Mouse (Mus musculus) heart, embryonic 14.5 days (tissue): ENCODE measurements around the gene Dctn3. TPM values are rescaled to one million over a fixed set of nuclear protein-coding genes. Genes with fewer than 3 reads are reported as not detected.

ENCODE experiments used
- ATAC-seq: fragments of 200-750 bp; cut with Nextera tagmentation; 2 replicates; pipeline ENCODE4 v1.8.0; 2017; ENCODE audit warnings: low read depth, moderate TSS enrichment; ENCODE audit not compliant: insufficient number of reproducible peaks, insufficient read depth, low FRiP score
- H3K27ac ChIP-seq, 2 experiments: fragments of 200-500 bp in 1 of 2; fragments of 300-500 bp in 1 of 2; sonication (generic) in 1 of 2; replicated peaks in 1 of 2; 2 replicates each; pipeline ENCODE4 v1.5.1; 2012 to 2014; ENCODE audit warnings: low read depth in 2 of 2, low read length in 2 of 2, control low read depth in 1 of 2, mild to moderate bottlenecking in 1 of 2, mixed read lengths in 1 of 2; ENCODE audit not compliant: control insufficient read depth in 1 of 2, insufficient read depth in 1 of 2
- H3K27me3 ChIP-seq: fragments of 300-500 bp; sonication (generic); 2 replicates; pipeline ENCODE4 v1.6.1; 2014; ENCODE audit warnings: mild to moderate bottlenecking, low read length, control low read depth; ENCODE audit not compliant: control insufficient read depth, insufficient read depth
- H3K36me3 ChIP-seq: fragments of 300-500 bp; sonication (generic); 2 replicates; pipeline ENCODE4 v1.6.1; 2014; ENCODE audit warnings: mild to moderate bottlenecking, control low read depth, low read length, mixed read lengths; ENCODE audit not compliant: control insufficient read depth, insufficient read depth
- H3K4me1 ChIP-seq, 2 experiments: fragments of 200-500 bp in 1 of 2; fragments of 300-500 bp in 1 of 2; sonication (generic) in 1 of 2; 2 replicates each; pipeline ENCODE4 v1.6.1; 2012 to 2014; ENCODE audit warnings: low read length in 2 of 2, control low read depth in 1 of 2, mixed read lengths in 1 of 2; ENCODE audit not compliant: control insufficient read depth in 2 of 2, insufficient read depth in 2 of 2
- H3K4me2 ChIP-seq: fragments of 300-500 bp; sonication (generic); 2 replicates; pipeline ENCODE4 v1.6.1; 2014; ENCODE audit warnings: mild to moderate bottlenecking, low read length
- H3K4me3 ChIP-seq, 2 experiments: fragments of 200-500 bp in 1 of 2; fragments of 300-500 bp in 1 of 2; sonication (generic) in 1 of 2; 2 replicates each; pipeline ENCODE4 v1.5.1; 2012 to 2014; ENCODE audit warnings: low read length in 2 of 2, mild to moderate bottlenecking in 2 of 2, control low read depth in 1 of 2, low read depth in 1 of 2, moderate library complexity in 1 of 2; ENCODE audit not compliant: control insufficient read depth in 1 of 2, insufficient read depth in 1 of 2
- H3K9ac ChIP-seq: fragments of 300-500 bp; sonication (generic); 2 replicates; pipeline ENCODE4 v1.6.1; 2014; ENCODE audit warnings: mild to moderate bottlenecking, low read length
- H3K9me3 ChIP-seq: fragments of 300-500 bp; sonication (generic); 2 replicates; pipeline ENCODE4 v1.6.1; 2016; ENCODE audit warnings: low read length, control low read depth; ENCODE audit not compliant: control insufficient read depth
- WGBS: fragments of 180-500 bp; shearing (Covaris S2); extraction: QIAGEN DNeasy Blood & Tissue Kit; methylation state at CpG from one replicate; pipeline ENCODE4 v1.1.7; 2014; 5-methylcytosine and 5-hydroxymethylcytosine counted together
- polyA plus RNA-seq: library from polyadenylated mRNA; unstranded; fragments of >200 nt; fragmentation: Nextera tagmentation; extraction: Ambion mirVana; gene quantifications from 2 replicates; pipeline ENCODE4 v1.2.1, GENCODE M21; 2014

Dctn3 gene
- polyA plus RNA-seq, 1 experiment from 2014 or later = 134 TPM

DNA sequence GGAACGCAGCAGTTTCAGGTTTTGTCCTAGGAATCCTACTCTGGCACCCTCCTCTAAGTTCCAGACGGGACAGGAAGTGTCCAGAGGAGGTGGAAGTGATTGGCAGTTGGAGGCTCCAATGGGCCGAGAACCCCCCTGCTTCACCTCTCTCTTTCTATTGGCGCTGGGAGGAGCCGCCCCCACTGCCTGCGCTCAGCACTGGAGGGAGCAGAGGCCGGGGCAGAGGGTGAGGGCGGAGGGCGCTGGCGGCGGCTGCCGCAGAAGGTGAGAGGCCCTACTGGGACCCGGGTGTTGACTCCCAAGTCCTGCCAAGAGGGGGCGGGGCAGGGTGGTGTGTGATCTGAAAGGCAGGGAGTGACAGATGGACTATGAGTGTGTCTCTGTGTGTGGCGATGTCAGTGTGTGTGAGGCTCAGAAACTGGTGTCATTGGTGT lies 37.3 kb upstream of the Dctn3 start:
- no peaks in the 10 kb centered on the region for H3K27me3 ChIP-seq
- peaks cover 28% of the 10 kb centered on the region for H3K36me3 ChIP-seq
- H3K4me3 ChIP-seq = peak overlapping the region; percentile 49 to 62
- H3K4me1 ChIP-seq = peaks cover 30 to 46% of the 10 kb centered on the region in 2 experiments
- peak overlapping the region; percentile 72 for H3K9ac ChIP-seq
- peak overlapping the region; percentile 96 to 98 for H3K27ac ChIP-seq
- H3K9me3 ChIP-seq = no peaks in the 10 kb centered on the region
- WGBS = 2% methylated on average over 14 of the region's 15 CpGs
- ATAC-seq = peak; percentile 92
- peak overlapping the region; percentile 79 for H3K4me2 ChIP-seq

DNA sequence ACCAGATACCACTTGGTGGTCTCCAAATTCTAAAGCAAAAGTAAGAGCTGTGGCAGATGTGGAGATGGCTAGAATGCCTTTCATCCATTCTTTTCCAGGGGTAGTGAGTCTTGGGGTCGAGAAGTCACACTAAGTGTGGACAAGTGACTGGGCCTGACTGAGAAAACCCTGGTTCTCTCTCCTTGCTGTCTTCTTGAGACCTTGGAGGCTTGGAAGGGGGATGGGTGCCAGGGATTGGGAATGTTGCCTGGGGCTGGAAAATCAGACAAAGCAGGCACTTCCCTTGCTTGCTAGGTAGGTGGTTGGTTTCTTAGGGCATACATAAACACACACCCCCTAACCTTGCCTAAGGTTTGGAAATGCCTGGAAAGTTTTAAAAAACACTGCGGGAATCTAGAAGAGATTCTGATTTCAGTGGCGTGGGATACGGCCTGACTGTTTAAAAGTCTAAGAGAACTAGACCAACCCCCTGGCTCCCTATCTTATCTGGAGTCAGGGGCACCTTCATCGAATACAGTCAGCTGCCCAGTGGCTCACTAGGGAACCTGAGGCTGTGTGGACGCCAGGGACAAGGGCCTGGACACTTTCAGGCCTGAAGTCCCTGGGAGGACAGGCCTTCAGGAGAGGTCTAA lies 36.8 kb upstream of the Dctn3 start:
- Histone ChIP-seq H3K27me3 (no peaks in the 10 kb centered on the region), H3K4me1 (peaks cover 33 to 48% of the 10 kb centered on the region in 2 experiments), H3K4me3 (peak overlapping the region; percentile 49 to 62), H3K9ac (peak overlapping the region; percentile 72), H3K27ac (peak overlapping the region; percentile 96 to 98), H3K36me3 (peaks cover 28% of the 10 kb centered on the region), H3K9me3 (no peaks in the 10 kb centered on the region), H3K4me2 (peak overlapping the region; percentile 79)
- WGBS = 11% methylated on average over 6 of the region's 6 CpGs
- ATAC-seq = no peak; the same call in 1 of the 2 replicates

DNA sequence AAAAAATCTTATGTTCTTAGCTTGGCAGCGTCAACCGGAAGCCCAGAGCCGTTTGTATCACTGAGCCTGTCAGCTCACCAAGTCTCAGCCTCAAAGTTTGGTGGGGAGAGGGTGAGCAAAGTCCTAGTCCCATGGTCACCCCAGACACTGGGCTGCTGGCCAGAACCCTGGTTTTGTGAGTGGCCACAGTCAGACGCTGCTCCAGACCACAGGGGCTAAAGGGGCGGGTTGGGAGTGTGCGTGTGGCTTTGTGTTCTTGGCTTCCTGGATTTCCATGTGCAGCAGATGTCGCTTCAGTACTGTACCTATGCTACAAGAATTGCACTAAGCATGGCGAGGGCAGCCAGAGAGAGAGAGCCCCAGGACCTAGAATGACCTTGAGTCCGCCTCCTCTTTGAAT lies 36.2 kb upstream of the Dctn3 start:
- WGBS = 39% methylated on average over 9 of the region's 9 CpGs
- H3K9me3 ChIP-seq = no peaks in the 10 kb centered on the region
- H3K9ac ChIP-seq = peak overlapping the region; percentile 72; the same call in 1 of the 2 replicates
- H3K4me2 ChIP-seq = peak overlapping the region; percentile 79
- H3K36me3 ChIP-seq = peaks cover 28% of the 10 kb centered on the region
- no peak overlapping the region for H3K4me3 ChIP-seq
- no peak for ATAC-seq
- no peaks in the 10 kb centered on the region for H3K27me3 ChIP-seq
- H3K4me1 ChIP-seq = peaks cover 34 to 50% of the 10 kb centered on the region in 2 experiments
- peak overlapping the region; percentile 96 to 98 for H3K27ac ChIP-seq

DNA sequence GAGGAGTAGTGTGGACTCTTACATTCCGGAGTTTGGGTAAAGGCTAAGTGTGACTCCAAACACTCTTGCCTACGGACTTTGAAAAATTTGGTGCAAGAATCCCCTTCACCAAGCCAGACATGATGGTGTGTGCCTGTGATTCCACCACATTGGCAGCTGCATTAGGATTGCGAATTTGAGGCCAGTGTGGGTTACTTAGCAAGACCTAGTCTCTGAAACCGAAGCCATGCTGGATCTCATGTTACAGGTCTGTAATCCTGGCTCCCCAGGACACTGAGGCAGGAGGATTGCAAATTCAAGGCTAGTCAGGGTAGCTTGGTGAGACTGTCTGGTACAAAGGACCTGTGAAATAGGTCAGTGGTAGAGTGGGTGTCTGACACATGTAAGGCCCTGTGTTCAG lies 35.7 kb upstream of the Dctn3 start:
- peaks cover 28% of the 10 kb centered on the region for H3K36me3 ChIP-seq
- no peak overlapping the region for H3K4me3 ChIP-seq
- 91% methylated on average over 4 of the region's 4 CpGs for WGBS
- H3K4me1 ChIP-seq = peaks cover 34 to 50% of the 10 kb centered on the region in 2 experiments
- peak overlapping the region; percentile 72; the same call in 1 of the 2 replicates for H3K9ac ChIP-seq
- no peaks in the 10 kb centered on the region for H3K27me3 ChIP-seq
- no peak overlapping the region for H3K4me2 ChIP-seq
- no peak for ATAC-seq
- no peaks in the 10 kb centered on the region for H3K9me3 ChIP-seq
- peak overlapping the region; percentile 96 to 98 for H3K27ac ChIP-seq

DNA sequence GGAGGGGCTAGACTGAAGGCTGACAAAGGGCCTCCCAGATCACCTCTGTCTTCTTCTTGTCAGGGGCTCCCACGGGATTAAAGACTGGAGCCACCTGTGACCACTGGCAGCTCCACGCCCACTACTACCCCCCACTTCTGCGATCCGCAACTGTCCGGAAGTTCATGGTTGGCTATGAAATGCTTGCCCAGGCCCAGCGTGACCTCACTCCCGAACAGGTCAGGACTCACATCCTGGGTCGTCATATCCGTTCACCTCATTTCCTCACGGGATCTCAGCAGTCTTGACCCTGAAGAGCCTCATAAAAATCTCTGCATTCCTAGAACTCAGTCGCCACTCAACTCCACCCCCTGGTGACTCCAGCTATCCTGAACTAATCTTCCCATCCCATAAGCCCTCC lies 35.1 kb upstream of the Dctn3 start:
- Histone ChIP-seq H3K36me3 (peaks cover 28% of the 10 kb centered on the region), H3K27me3 (no peaks in the 10 kb centered on the region), H3K9me3 (no peaks in the 10 kb centered on the region), H3K4me3 (no peak overlapping the region), H3K9ac (no peak overlapping the region), H3K27ac (no peak overlapping the region), H3K4me1 (peaks cover 34 to 50% of the 10 kb centered on the region in 2 experiments), H3K4me2 (no peak overlapping the region)
- 83% methylated on average over 11 of the region's 11 CpGs for WGBS
- ATAC-seq = no peak

DNA sequence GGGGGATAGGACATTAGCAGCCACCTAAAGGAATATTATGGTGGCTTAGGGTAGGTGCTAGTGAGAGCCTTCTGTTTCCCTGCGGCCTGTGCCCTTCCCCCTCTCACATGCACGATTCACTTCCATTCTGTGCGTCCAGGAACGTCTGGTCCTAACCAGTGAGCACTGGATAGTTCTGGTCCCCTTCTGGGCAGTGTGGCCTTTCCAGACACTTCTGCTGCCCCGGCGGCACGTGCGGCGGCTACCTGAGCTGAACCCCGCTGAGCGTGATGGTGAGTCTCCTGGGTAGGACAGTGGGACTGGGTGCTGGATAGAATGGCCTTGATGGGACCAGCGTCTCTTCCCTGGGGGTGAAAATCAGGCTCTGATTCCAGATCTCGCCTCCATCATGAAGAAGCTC lies 34.4 kb upstream of the Dctn3 start:
- Histone ChIP-seq H3K27ac (no peak overlapping the region), H3K4me1 (peaks cover 30 to 45% of the 10 kb centered on the region in 2 experiments), H3K9ac (no peak overlapping the region), H3K27me3 (no peaks in the 10 kb centered on the region), H3K36me3 (peaks cover 28% of the 10 kb centered on the region), H3K9me3 (no peaks in the 10 kb centered on the region), H3K4me2 (no peak overlapping the region), H3K4me3 (no peak overlapping the region)
- WGBS = 87% methylated on average over 13 of the region's 13 CpGs
- ATAC-seq = no peak

DNA sequence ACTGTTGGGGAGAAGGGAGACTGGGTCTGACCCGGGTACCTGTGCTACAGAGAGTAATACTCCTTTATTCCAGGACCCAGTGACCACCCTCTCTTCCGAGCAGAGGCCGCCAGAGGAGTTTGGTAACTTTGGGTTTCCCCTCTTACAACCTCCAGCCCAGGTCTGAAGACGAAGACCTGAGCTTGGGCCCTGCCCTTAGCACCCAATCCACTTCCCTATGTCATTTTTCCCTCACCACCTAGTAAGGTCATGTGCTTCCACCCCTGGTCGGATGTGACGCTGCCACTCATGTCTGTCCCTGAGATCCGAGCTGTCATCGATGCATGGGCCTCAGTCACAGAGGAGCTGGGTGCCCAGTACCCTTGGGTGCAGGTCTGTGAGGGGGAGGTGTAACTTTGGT lies 33.5 kb upstream of the Dctn3 start:
- Histone ChIP-seq H3K4me3 (peak overlapping the region; percentile 56 to 85), H3K36me3 (peaks cover 28% of the 10 kb centered on the region), H3K9me3 (no peaks in the 10 kb centered on the region), H3K27ac (peak overlapping the region in 1 of 2 experiments; percentile 6; a peak in 1 of 4 replicates), H3K4me1 (peaks cover 24 to 36% of the 10 kb centered on the region in 2 experiments), H3K9ac (peak overlapping the region; percentile 88), H3K4me2 (peak overlapping the region; percentile 74), H3K27me3 (no peaks in the 10 kb centered on the region)
- 69% methylated on average over 8 of the region's 8 CpGs for WGBS
- no peak for ATAC-seq
